Mouse (Mus musculus): Measurements from ENCODE around the gene Tmem189. TPM values are rescaled to one million over a fixed set of nuclear protein-coding genes. Genes with fewer than 3 reads are reported as not detected.

Tmem189 gene
- polyA plus RNA-seq, 1 experiment from 2014 or later: 64.6 TPM

DNA sequence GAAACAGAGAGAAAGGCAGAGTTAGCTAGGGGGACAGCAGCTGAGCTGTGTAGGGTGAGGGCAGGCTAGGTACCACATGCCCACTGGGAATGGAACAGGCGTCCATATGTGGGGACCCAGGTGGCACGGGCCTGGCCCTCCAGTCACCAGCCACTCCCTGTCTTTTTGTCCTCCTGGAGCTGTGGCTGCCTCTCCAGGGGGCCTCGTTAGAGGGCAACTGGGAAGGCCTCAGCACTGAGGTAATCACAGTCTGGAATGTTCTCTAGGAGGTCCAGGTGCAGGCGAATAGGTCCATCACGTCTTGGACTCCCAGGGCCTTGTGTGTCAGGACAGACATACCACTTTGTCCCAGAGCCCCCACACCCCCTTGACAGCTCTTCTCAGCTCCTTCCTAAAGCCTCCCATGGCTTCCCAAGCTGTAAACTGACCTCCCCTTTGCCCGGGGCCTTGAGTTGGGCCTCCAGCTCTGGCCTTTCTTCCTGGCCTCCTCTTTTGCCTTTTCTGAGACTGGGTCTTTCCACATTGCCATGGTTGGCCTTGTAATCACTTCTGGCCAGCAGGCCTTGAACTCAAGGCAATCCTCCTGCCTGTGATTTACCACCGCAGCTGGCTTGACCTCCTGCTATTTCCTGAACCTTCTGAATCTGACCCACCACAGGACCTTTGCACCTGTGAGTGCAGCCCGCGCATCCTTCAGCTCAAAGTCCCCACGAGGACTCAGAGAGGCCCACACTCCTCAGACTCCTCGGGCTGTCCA, 16.7 kb upstream of the Tmem189 start:
- no peak for TF ChIP-seq CTCF (IDR thresholded peaks at IDR 0.05; ENCODE audit: low read depth)
- ATAC-seq (replicated peaks; ENCODE audit: low FRiP score, low read depth) (peak; percentile 29; the same call in 1 of the 2 replicates), DNase-seq (ENCODE audit: low spot score) (no peak)
- Histone ChIP-seq H3K4me2 (ENCODE audit: low read length) (no peak overlapping the region), H3K9ac (ENCODE audit: low read depth, low read length) (no peak overlapping the region), H3K4me1 (replicated peaks; ENCODE audit: insufficient read depth, low read length) (0 out of 2 replicates have a peak, but pooled peaks cover 4% of the 10 kb centered on the region), H3K36me3 (ENCODE audit: insufficient read depth, low read length) (no peaks in the 10 kb centered on the region), H3K27ac (no peak overlapping the region), H3K9me3 (replicated peaks; ENCODE audit: low read length) (no peaks in the 10 kb centered on the region), H3K4me3 (replicated peaks; ENCODE audit: low read depth, low read length) (no peak overlapping the region), H3K27me3 (ENCODE audit: insufficient read depth, low read length) (no peaks in the 10 kb centered on the region)
- WGBS: 64% methylated on average over 11 of the region's 11 CpGs

- WGBS: 87% methylated on average over 4 of the region's 4 CpGs
- 0 out of 2 replicates have a peak, but pooled peaks cover 4% of the 10 kb centered on the region for H3K4me1 ChIP-seq (replicated peaks; ENCODE audit: insufficient read depth, low read length)
- no peak overlapping the region for H3K27ac ChIP-seq
- no peak for TF ChIP-seq CTCF (IDR thresholded peaks at IDR 0.05; ENCODE audit: low read depth)
- no peak overlapping the region for H3K4me2 ChIP-seq (ENCODE audit: low read length)
- H3K4me3 ChIP-seq (replicated peaks; ENCODE audit: low read depth, low read length): no peak overlapping the region
- no peaks in the 10 kb centered on the region for H3K36me3 ChIP-seq (ENCODE audit: insufficient read depth, low read length)
- H3K9ac ChIP-seq (ENCODE audit: low read depth, low read length): no peak overlapping the region
- DNase-seq (ENCODE audit: low spot score): no peak
- ATAC-seq (replicated peaks; ENCODE audit: low FRiP score, low read depth): no peak
- H3K9me3 ChIP-seq (replicated peaks; ENCODE audit: low read length): no peaks in the 10 kb centered on the region
- H3K27me3 ChIP-seq (ENCODE audit: insufficient read depth, low read length): no peaks in the 10 kb centered on the region
These were observed 14.8 kb upstream of the Tmem189 start for GRCm38 (mm10) chr2:167704409-167704808.

DNA sequence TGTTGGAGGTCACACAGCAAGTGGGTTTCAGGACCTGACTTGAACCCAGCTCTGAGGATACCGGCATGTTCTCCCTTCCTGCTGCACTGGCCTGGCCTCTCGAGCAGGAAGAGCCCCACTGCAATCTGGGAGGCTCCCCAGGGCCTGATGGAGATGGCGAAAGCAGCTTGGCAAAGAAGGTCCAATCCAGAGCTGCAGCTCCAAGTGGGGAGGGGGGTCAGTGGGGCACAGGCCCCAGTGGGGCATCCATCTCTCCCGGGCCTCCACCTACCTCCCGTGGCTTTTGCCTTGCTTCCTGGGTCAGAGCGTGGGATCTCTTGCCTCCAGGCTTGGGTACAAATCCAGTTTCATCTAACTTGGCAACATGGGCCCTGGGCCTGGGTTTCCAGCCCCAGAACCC, 12.5 kb upstream of the Tmem189 start:
- Histone ChIP-seq H3K27me3 (ENCODE audit: insufficient read depth, low read length) (no peaks in the 10 kb centered on the region), H3K4me3 (replicated peaks; ENCODE audit: low read depth, low read length) (no peak overlapping the region), H3K4me1 (replicated peaks; ENCODE audit: insufficient read depth, low read length) (0 out of 2 replicates have a peak, but pooled peaks cover 4% of the 10 kb centered on the region), H3K9ac (ENCODE audit: low read depth, low read length) (no peak overlapping the region), H3K4me2 (ENCODE audit: low read length) (no peak overlapping the region), H3K27ac (no peak overlapping the region), H3K36me3 (ENCODE audit: insufficient read depth, low read length) (no peaks in the 10 kb centered on the region), H3K9me3 (replicated peaks; ENCODE audit: low read length) (no peaks in the 10 kb centered on the region)
- DNase-seq (ENCODE audit: low spot score): no peak
- TF ChIP-seq CTCF (IDR thresholded peaks at IDR 0.05; ENCODE audit: low read depth): no peak
- WGBS: 78% methylated on average over 6 of the region's 6 CpGs
- no peak for ATAC-seq (replicated peaks; ENCODE audit: low FRiP score, low read depth)

DNA sequence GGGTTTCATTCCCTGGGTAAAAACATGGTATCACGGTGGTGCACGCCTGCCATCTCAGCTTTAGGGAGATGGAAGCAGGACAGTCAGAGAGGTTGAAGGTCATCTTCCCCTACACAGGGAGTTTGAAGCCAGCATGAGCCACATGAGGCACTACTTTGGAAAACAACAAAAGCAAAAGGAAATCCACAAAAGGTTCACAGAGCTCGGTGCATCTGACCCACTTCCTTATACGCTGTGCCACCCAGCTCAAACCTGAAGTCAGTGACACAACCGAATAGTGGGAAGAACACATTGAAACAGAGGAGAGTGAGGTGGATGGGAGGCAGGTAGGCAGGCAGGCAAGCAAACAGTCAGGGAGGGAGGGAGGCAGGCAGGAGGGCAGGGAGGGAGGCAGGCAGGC, 11.8 kb upstream of the Tmem189 start:
- Histone ChIP-seq H3K27me3 (ENCODE audit: insufficient read depth, low read length) (no peaks in the 10 kb centered on the region), H3K4me2 (ENCODE audit: low read length) (no peak overlapping the region), H3K4me1 (replicated peaks; ENCODE audit: insufficient read depth, low read length) (0 out of 2 replicates have a peak, but pooled peaks cover 4% of the 10 kb centered on the region), H3K27ac (no peak overlapping the region), H3K4me3 (replicated peaks; ENCODE audit: low read depth, low read length) (no peak overlapping the region), H3K9me3 (replicated peaks; ENCODE audit: low read length) (no peaks in the 10 kb centered on the region), H3K9ac (ENCODE audit: low read depth, low read length) (no peak overlapping the region), H3K36me3 (ENCODE audit: insufficient read depth, low read length) (no peaks in the 10 kb centered on the region)
- no peak for ATAC-seq (replicated peaks; ENCODE audit: low FRiP score, low read depth)
- 77% methylated on average over 5 of the region's 5 CpGs for WGBS
- no peak for DNase-seq (ENCODE audit: low spot score)
- no peak for TF ChIP-seq CTCF (IDR thresholded peaks at IDR 0.05; ENCODE audit: low read depth)

GRCm38 (mm10) chr2:167700018-167700417, 10.4 kb upstream of the Tmem189 start:
- DNase-seq (ENCODE audit: low spot score) (no peak), ATAC-seq (replicated peaks; ENCODE audit: low FRiP score, low read depth) (no peak)
- H3K4me3 ChIP-seq (replicated peaks; ENCODE audit: low read depth, low read length): no peak overlapping the region
- H3K27ac ChIP-seq: no peak overlapping the region
- H3K27me3 ChIP-seq (ENCODE audit: insufficient read depth, low read length): no peaks in the 10 kb centered on the region
- no peak overlapping the region for H3K9ac ChIP-seq (ENCODE audit: low read depth, low read length)
- no peak for TF ChIP-seq CTCF (IDR thresholded peaks at IDR 0.05; ENCODE audit: low read depth)
- peaks cover 4% of the 10 kb centered on the region; the same call in 1 of the 2 replicates for H3K4me1 ChIP-seq (replicated peaks; ENCODE audit: insufficient read depth, low read length)
- WGBS: 71% methylated on average over 5 of the region's 5 CpGs
- H3K36me3 ChIP-seq (ENCODE audit: insufficient read depth, low read length): no peaks in the 10 kb centered on the region
- no peaks in the 10 kb centered on the region for H3K9me3 ChIP-seq (replicated peaks; ENCODE audit: low read length)
- no peak overlapping the region for H3K4me2 ChIP-seq (ENCODE audit: low read length)

GRCm38 (mm10) chr2:167697902-167698301, 8.3 kb upstream of the Tmem189 start:
- H3K9me3 ChIP-seq (replicated peaks; ENCODE audit: low read length): no peaks in the 10 kb centered on the region
- ATAC-seq (replicated peaks; ENCODE audit: low FRiP score, low read depth) (peak; percentile 31; the same call in 1 of the 2 replicates), DNase-seq (ENCODE audit: low spot score) (peak; percentile 75)
- H3K36me3 ChIP-seq (ENCODE audit: insufficient read depth, low read length): no peaks in the 10 kb centered on the region
- no peak overlapping the region for H3K9ac ChIP-seq (ENCODE audit: low read depth, low read length)
- H3K27me3 ChIP-seq (ENCODE audit: insufficient read depth, low read length): no peaks in the 10 kb centered on the region
- peak overlapping the region; percentile 77 for H3K27ac ChIP-seq
- H3K4me3 ChIP-seq (replicated peaks; ENCODE audit: low read depth, low read length): no peak overlapping the region
- H3K4me1 ChIP-seq (replicated peaks; ENCODE audit: insufficient read depth, low read length): peaks cover 4% of the 10 kb centered on the region; the same call in 1 of the 2 replicates
- H3K4me2 ChIP-seq (ENCODE audit: low read length): no peak overlapping the region
- 34% methylated on average over 5 of the region's 5 CpGs for WGBS
- no peak for TF ChIP-seq CTCF (IDR thresholded peaks at IDR 0.05; ENCODE audit: low read depth)
